Mouse (Mus musculus) lung, postnatal 25 days (tissue): ENCODE results near the gene Ddx39.

ENCODE experiments used
- DNase-seq: peaks from one replicate; pipeline ENCODE4 v3.0.0; 2022; ENCODE audit warnings: low spot score

Gene Ddx39

GRCm38 (mm10) chr8:83738949-83739710 is 24.2 kb downstream of the Ddx39 start:
- peak; percentile 36 for DNase-seq

GRCm38 (mm10) chr8:83739711-83740468 is 24.9 kb downstream of the Ddx39 start:
- DNase-seq = peak; percentile 76

GRCm38 (mm10) chr8:83740586-83740975 is 25.6 kb downstream of the Ddx39 start:
- no peak for DNase-seq

- peak; percentile 91 for DNase-seq
These were observed 26.2 kb downstream of the Ddx39 start, which contains the start of gene Adgre5 for GRCm38 (mm10) chr8:83740976-83741741. Adgre5 (minus strand) TSS chr8:83741326.

GRCm38 (mm10) chr8:83741849-83742655 is 27.1 kb downstream of the Ddx39 start:
- DNase-seq = peak; percentile 77

- DNase-seq = no peak
These were observed 28.0 kb downstream of the Ddx39 start for GRCm38 (mm10) chr8:83742968-83743367.

- no peak for DNase-seq
These were observed 29.1 kb downstream of the Ddx39 start for GRCm38 (mm10) chr8:83744070-83744469.

GRCm38 (mm10) chr8:83747661-83748346 is 32.8 kb downstream of the Ddx39 start:
- peak; percentile 91 for DNase-seq

- peak; percentile 89 for DNase-seq
These were observed 33.7 kb downstream of the Ddx39 start for GRCm38 (mm10) chr8:83748708-83749107.

- DNase-seq = no peak
These were observed 34.3 kb downstream of the Ddx39 start for GRCm38 (mm10) chr8:83749265-83749664.

- DNase-seq = no peak
These were observed 39.2 kb downstream of the Ddx39 start for GRCm38 (mm10) chr8:83754149-83754548.

GRCm38 (mm10) chr8:83756273-83756672 is 41.3 kb downstream of the Ddx39 start:
- DNase-seq = no peak

- no peak for DNase-seq
These were observed 42.2 kb downstream of the Ddx39 start for GRCm38 (mm10) chr8:83757084-83757607.

GRCm38 (mm10) chr8:83758298-83758697 is 43.3 kb downstream of the Ddx39 start:
- no peak for DNase-seq

GRCm38 (mm10) chr8:83759231-83759759 is 44.3 kb downstream of the Ddx39 start:
- DNase-seq = no peak

- no peak for DNase-seq
These were observed 49.1 kb downstream of the Ddx39 start for GRCm38 (mm10) chr8:83764116-83764515.

- DNase-seq = no peak
These were observed 49.7 kb downstream of the Ddx39 start for GRCm38 (mm10) chr8:83764717-83765116.

GRCm38 (mm10) chr8:83765663-83766062 is 50.7 kb downstream of the Ddx39 start:
- no peak for DNase-seq

GRCm38 (mm10) chr8:83767442-83767841 is 52.5 kb downstream of the Ddx39 start:
- DNase-seq = no peak

GRCm38 (mm10) chr8:83768526-83768925 is 53.5 kb downstream of the Ddx39 start:
- DNase-seq = peak; percentile 88
